Mouse (Mus musculus) spleen, postnatal 14 days (tissue): ENCODE data around the gene Rspo1.
"Not testable (repeated sequence)": the region's sequence is repeated elsewhere in the genome, so short reads cannot be mapped to it uniquely, and the experiment has no call there.

Experiments used
- DNase-seq, 2 experiments: peaks; one replicate each; pipeline ENCODE4 v3.0.0; 2021 to 2022; ENCODE audit warnings: low spot score in 2 of 2

Gene Rspo1

DNA sequence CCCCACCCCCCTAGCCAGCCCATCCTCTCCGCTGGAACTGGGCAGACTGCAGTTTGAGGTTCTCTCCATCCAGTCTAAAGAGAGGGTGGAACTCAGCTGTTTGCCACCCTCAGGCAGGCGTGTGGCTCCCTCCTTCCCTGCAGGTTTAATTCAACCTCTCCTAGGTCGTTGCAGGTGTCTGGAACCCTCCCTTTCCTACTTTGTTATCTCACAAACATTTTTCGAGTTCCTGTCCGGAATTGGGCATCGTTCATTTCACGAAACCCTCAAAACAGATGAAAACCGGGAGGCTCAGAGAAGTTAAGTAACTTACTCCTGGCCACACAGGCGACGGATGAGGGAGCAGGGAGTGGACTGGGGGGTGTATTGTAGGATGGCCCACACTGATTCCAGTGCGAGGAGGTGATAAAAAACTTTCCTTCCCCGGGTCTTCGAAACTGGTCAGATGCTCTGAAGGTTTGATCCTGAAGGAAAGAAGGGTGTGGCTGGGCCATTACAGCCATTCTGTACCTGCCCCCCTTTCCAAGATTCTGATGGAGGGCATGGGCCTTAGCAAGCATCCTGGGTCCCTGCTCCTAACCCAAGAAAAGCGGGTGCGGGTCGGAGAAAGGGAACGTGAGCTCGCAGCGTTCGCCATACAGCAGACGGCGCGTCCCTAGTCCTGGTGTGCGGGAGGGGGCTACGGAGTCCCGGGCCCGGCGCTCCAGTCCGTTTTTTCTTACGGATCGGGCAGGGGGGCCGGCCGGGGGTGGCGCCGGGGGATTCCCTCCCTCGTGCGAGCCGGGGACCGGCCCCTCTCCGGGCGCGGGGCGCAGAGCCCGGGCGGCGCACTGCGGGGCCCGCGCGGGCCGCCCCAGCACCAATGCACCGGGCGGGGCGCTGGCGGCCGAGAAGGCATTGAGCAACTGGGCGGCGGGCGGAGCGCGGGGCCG is at the start of gene Rspo1:
Rspo1 (plus strand) TSS at position 760 of the 932 bp plus-strand sequence.
- no peak for DNase-seq

DNA sequence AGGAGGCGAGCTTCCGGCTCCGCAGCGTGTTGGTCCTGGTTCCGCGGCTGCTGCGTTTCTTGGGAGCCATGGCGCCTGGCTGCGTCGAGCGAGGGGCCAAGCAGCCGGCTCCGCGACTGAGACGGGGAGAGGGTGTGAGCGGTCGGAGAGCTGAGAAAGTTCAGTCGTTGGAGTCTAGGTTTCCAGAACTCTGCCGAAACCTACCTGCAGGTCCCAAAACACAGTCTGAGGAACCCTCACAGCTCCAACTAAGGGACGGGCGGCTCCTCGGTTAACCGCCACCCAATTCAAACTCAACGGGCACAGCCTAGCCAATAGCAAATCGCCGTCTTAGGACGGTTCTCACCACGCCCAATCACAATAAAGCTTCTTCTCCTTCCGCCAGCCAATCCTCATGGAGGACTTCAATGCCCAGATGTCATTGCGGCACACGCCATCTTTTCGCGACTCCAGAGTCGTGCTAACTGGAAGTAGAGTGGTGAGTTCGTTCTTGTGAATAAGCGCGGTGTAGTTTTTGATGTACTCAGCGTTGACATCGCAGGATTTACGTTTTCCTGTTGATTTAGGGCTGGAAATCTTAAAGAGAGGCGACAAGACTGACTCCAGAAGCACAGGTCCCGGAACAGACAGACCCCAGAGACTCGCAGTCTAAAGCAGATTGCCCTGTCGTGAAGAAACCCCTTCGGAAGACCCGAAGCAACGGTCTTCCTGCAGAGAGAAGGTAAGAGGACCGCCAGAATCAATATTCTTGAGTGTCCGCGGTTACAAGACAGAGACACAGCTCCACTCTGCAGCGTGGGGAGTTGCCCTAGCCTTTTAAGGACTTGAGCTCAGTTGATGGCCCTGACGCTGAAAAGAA is 49.4 kb upstream of the Rspo1 start, which contains the start of gene 9930104L06Rik:
9930104L06Rik (plus strand) TSS at position 436 of the 859 bp plus-strand sequence.
- peak; percentile 82 to 92 for DNase-seq

GRCm38 (mm10) chr4:124939211-124939610 is 47.0 kb upstream of the Rspo1 start, which contains the start of gene Cdca8:
Gene Cdca8 (minus strand): TSS chr4:124939311.
- not testable (repeated sequence) for DNase-seq

DNA sequence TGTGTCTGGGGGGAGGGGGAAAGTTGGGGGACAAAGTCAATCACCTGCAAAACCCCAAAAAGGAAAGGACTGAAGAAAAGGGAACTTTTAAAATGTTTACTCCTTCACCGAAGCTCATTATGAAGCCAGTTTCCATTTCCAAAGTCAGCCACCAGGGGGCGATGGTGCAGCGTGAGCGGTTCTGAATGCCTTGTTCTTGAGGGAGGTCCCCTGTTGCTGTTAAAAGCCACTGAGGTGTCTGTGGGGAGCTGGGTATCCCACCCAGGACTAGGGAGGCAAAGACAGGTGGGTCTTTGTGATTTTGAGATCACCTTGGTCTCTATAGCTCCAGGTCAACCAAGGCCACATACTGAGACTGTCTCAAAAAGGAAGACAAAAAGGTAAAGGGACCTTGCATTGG is 43.2 kb upstream of the Rspo1 start:
- peak; percentile 59 to 79 for DNase-seq

- no peak for DNase-seq
These were observed 42.4 kb upstream of the Rspo1 start for GRCm38 (mm10) chr4:124943781-124944180.

DNA sequence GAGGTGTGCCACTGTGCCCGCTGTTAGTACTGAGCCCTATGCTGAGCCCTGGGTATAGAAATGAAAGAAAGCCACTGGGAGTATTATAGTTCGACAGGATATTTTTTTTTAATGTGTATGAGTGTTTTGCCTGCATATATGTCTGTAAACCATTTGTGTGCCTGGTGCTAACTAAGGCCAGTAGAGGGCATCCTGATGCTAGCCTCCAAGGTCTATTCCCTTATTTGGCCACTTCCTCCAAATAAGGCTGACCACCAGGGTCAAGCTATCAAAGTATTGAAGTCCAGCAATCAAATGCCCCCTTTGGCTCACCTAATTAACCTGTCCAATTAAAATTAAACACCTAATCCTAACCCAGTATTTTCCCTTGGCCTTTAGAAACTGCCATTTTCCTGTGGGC is 41.3 kb upstream of the Rspo1 start:
- DNase-seq: no peak

DNA sequence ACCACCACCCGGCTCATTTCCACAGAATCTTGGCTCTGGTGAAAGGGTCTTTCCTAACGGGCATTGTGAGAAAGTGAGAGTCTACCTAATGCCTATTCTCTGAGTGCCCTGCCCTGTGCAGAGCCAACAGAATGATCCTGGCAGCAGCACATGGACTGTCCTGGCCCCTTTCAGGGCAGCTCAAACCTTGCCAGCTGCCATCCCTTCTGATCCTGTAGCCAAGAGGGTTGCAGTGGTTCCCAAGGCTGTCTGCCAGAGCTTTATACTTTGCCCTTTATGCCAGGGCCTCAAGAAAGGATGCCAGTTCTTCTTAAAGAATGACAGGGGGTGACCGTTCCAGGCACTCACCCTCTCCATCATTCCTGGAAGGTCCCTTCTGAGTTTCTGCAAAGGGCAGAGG is 36.7 kb upstream of the Rspo1 start:
- no peak for DNase-seq

- no peak for DNase-seq
These were observed 35.8 kb upstream of the Rspo1 start for GRCm38 (mm10) chr4:124950181-124951035.

DNA sequence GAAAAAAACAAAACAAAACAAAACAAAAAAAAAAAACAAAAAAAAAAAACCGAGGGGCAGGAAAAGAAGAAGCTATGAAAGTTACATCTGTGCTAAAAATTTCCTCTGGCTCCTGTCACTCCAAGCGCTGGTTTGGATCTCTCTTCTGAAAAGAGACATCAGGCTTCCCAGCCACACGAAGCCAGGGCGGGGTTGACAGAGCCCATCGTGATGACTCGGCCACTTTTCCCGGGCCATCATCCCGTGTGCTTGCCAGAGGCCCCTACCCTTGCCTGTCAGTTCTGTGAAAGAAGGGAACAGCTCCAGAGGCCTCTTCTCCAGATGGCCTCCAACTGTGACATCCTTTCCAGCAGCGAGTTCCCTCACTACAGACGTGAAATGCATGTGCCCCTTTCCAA is 35.2 kb upstream of the Rspo1 start:
- no peak for DNase-seq

DNA sequence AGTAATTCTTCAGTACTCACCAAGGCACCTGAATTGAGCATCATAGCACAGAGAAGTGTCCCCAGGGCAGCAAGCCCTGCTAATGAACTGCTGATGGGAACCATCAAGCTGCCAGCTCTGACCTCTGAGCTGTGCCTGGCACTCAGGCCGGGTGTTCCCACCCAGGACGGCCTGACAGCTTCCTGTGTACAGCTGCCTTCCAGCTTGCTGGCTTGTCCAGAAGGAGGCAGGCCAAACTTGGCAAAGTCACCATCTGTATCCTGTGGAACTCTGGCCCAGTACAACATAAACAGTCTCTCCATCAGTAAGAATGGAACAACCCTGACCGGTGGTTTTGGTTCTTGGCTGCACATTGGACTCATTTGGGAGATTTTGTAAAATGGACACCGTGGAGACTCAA is 32.7 kb upstream of the Rspo1 start:
- no peak for DNase-seq

DNA sequence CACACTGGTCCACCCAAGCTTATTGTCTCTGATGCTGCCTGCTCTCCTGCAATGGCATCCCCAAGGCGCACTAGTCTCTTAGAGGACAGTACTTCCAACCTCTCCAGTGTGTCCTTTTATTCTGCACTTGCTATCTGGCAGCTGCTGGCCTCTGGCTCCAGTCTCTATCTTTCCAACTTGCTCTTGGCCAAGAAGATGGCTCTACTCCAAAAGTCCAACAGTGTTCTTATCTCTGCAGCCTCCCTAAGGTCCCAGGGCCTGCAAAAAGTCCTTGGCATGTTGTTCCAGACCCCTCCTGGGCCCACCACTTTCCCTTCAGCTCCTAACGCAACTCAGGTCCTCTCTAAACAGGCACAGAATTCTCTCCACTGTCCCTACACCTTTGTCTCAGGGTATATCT is 28.9 kb upstream of the Rspo1 start:
- DNase-seq: no peak

GRCm38 (mm10) chr4:124959062-124959461 is 27.2 kb upstream of the Rspo1 start:
- DNase-seq: no peak

- DNase-seq: no peak
These were observed 25.3 kb upstream of the Rspo1 start for GRCm38 (mm10) chr4:124960940-124961339.

GRCm38 (mm10) chr4:124962576-124962975 is 23.7 kb upstream of the Rspo1 start:
- no peak for DNase-seq

DNA sequence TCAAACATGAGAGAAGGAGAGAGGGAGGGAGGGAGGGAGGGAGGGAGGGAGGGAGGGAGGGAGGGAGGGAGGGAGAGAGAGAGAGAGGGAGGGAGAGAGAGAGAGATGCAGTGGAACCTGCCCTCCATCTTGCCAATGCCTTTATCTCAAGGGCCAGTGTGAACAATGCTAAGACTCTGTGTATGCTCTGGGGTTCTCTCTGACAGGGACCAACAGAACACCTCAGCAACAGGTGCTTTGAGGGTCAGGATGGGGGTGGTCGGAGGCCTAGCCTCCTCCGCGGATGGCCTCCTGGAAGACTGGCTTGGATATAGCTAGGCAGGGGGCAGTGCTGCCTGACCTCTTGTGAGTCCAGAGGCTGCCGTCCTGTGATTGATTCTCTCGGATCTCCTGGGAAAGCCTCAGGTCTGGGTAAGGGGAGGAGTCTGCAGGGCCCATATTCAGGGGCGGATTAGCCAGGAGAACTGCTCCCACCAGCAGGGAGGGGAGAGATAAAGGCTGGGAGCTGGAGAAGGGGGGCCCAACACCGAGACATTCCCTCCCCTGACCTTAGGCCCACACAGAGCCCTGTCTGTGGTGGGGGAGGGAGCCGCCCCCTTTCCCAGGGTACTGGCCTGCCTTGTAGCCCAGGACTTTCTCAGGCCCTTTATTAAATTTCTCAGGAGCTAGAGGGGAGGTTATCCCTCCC is 21.2 kb upstream of the Rspo1 start:
- DNase-seq: no peak

GRCm38 (mm10) chr4:124968711-124969110 is 17.5 kb upstream of the Rspo1 start:
- DNase-seq: no peak

DNA sequence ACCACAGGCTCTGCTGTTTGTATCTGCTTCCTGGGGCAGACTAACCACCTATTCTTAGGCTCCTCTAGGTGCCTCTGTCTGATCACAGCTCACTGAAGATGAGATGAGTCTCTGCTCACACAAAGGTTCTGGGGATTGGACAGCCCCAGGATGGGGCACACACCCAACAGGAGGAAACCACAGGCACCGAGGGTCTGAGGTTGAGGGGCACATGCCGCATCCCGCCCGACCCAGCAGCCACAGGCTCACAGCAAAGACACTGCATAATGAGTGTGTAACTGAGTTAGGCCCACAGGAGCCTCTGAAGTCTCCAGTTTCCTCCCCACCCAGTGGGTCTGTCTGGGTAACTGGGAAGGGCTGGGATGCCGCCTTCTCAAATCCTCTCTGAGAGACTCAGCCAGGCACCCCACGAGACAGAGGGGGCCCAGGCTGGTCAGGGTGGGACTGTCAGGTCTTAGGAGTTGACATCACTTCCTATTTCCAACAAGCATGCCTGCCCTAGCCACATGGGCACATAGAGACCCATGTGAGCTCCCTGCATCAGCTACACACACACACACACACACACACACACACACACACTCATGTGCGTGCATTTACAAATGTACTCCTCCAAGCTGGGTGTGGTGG is 16.9 kb upstream of the Rspo1 start:
- DNase-seq: no peak

DNA sequence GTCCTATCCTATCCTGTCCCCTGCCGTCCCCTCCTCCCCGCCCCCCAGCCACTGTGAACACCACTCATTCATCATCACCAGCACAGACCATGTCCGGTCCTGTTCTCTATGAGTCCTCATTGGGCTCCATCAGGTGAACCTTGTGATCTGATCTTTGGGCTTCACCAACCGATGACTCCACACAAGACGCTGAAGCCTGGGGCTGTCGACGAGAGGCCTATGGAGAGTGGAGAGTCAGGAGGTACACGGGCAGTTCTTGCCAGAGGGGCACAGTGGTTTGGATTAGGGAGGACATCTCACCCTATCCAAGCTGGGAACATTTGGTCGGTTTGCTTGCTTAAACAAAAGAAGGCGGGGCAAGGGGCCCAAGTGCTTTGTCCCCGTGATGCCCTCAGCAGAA is 16.0 kb upstream of the Rspo1 start:
- no peak for DNase-seq

GRCm38 (mm10) chr4:124970677-124971076 is 15.6 kb upstream of the Rspo1 start:
- no peak for DNase-seq

- no peak for DNase-seq
These were observed 15.1 kb upstream of the Rspo1 start for GRCm38 (mm10) chr4:124971094-124971493.
